Mouse (Mus musculus): ENCODE results near the gene Dab2ip. TPM values are rescaled to one million over a fixed set of nuclear protein-coding genes. Genes with fewer than 3 reads are reported as not detected.

Gene Dab2ip
- polyA plus RNA-seq, 1 experiment from 2014 or later = 42.4 TPM

GRCm38 (mm10) chr2:35746638-35747037 is 188.6 kb downstream of the Dab2ip start:
- ATAC-seq (ENCODE audit: low FRiP score, low TSS enrichment) = no peak
- H3K36me3 ChIP-seq (ENCODE audit: control insufficient read depth, insufficient read depth, low read length) = no peaks in the 10 kb centered on the region
- no peaks in the 10 kb centered on the region for H3K9me3 ChIP-seq (ENCODE audit: control insufficient read depth, low read length)
- peaks cover 5% of the 10 kb centered on the region; the same call in 1 of the 2 replicates for H3K4me1 ChIP-seq (ENCODE audit: control insufficient read depth, insufficient read depth, low read length)
- no peak overlapping the region for H3K27ac ChIP-seq (ENCODE audit: low read depth, low read length)
- H3K27me3 ChIP-seq (ENCODE audit: control insufficient read depth, insufficient read depth, low read length) = no peaks in the 10 kb centered on the region
- no peak overlapping the region for H3K9ac ChIP-seq (ENCODE audit: low read depth, low read length)
- H3K4me3 ChIP-seq (ENCODE audit: low read length) = no peak overlapping the region
- WGBS = 32% methylated on average over 6 of the region's 7 CpGs
- no peak overlapping the region for H3K4me2 ChIP-seq (replicated peaks; ENCODE audit: low read depth, low read length)

- Histone ChIP-seq H3K4me1 (ENCODE audit: control insufficient read depth, insufficient read depth, low read length) (peaks cover 5% of the 10 kb centered on the region; the same call in 1 of the 2 replicates), H3K27me3 (ENCODE audit: control insufficient read depth, insufficient read depth, low read length) (no peaks in the 10 kb centered on the region), H3K27ac (ENCODE audit: low read depth, low read length) (no peak overlapping the region), H3K36me3 (ENCODE audit: control insufficient read depth, insufficient read depth, low read length) (no peaks in the 10 kb centered on the region), H3K4me3 (ENCODE audit: low read length) (no peak overlapping the region), H3K4me2 (replicated peaks; ENCODE audit: low read depth, low read length) (no peak overlapping the region), H3K9me3 (ENCODE audit: control insufficient read depth, low read length) (no peaks in the 10 kb centered on the region), H3K9ac (ENCODE audit: low read depth, low read length) (no peak overlapping the region)
- ATAC-seq (ENCODE audit: low FRiP score, low TSS enrichment) = no peak
- WGBS = 72% methylated on average over 12 of the region's 12 CpGs
These were observed 189.4 kb downstream of the Dab2ip start for GRCm38 (mm10) chr2:35747371-35748035.

GRCm38 (mm10) chr2:35750533-35751141 is 192.6 kb downstream of the Dab2ip start:
- Histone ChIP-seq H3K9me3 (ENCODE audit: control insufficient read depth, low read length) (no peaks in the 10 kb centered on the region), H3K4me3 (ENCODE audit: low read length) (no peak overlapping the region), H3K36me3 (ENCODE audit: control insufficient read depth, insufficient read depth, low read length) (no peaks in the 10 kb centered on the region), H3K4me1 (ENCODE audit: control insufficient read depth, insufficient read depth, low read length) (peaks cover 5% of the 10 kb centered on the region; the same call in 1 of the 2 replicates), H3K27ac (ENCODE audit: low read depth, low read length) (no peak overlapping the region), H3K4me2 (replicated peaks; ENCODE audit: low read depth, low read length) (no peak overlapping the region), H3K9ac (ENCODE audit: low read depth, low read length) (no peak overlapping the region), H3K27me3 (ENCODE audit: control insufficient read depth, insufficient read depth, low read length) (no peaks in the 10 kb centered on the region)
- 33% methylated on average over 7 of the region's 7 CpGs for WGBS
- ATAC-seq (ENCODE audit: low FRiP score, low TSS enrichment) = 0 out of 2 replicates have a peak, but pooled peaks have one; percentile 48

- no peak for ATAC-seq (ENCODE audit: low FRiP score, low TSS enrichment)
- Histone ChIP-seq H3K4me2 (replicated peaks; ENCODE audit: low read depth, low read length) (no peak overlapping the region), H3K27ac (ENCODE audit: low read depth, low read length) (no peak overlapping the region), H3K36me3 (ENCODE audit: control insufficient read depth, insufficient read depth, low read length) (no peaks in the 10 kb centered on the region), H3K9me3 (ENCODE audit: control insufficient read depth, low read length) (no peaks in the 10 kb centered on the region), H3K4me1 (ENCODE audit: control insufficient read depth, insufficient read depth, low read length) (peaks cover 5% of the 10 kb centered on the region; the same call in 1 of the 2 replicates), H3K4me3 (ENCODE audit: low read length) (no peak overlapping the region), H3K27me3 (ENCODE audit: control insufficient read depth, insufficient read depth, low read length) (no peaks in the 10 kb centered on the region), H3K9ac (ENCODE audit: low read depth, low read length) (no peak overlapping the region)
- WGBS = 82% methylated on average over 18 of the region's 18 CpGs
These were observed 193.9 kb downstream of the Dab2ip start for GRCm38 (mm10) chr2:35751781-35752505.

- Histone ChIP-seq H3K36me3 (ENCODE audit: control insufficient read depth, insufficient read depth, low read length) (no peaks in the 10 kb centered on the region), H3K4me2 (replicated peaks; ENCODE audit: low read depth, low read length) (no peak overlapping the region), H3K4me3 (ENCODE audit: low read length) (no peak overlapping the region), H3K9ac (ENCODE audit: low read depth, low read length) (no peak overlapping the region), H3K4me1 (ENCODE audit: control insufficient read depth, insufficient read depth, low read length) (peaks cover under 1% of the 10 kb centered on the region; the same call in 1 of the 2 replicates), H3K9me3 (ENCODE audit: control insufficient read depth, low read length) (no peaks in the 10 kb centered on the region), H3K27me3 (ENCODE audit: control insufficient read depth, insufficient read depth, low read length) (no peaks in the 10 kb centered on the region), H3K27ac (ENCODE audit: low read depth, low read length) (no peak overlapping the region)
- ATAC-seq (ENCODE audit: low FRiP score, low TSS enrichment) = no peak
- WGBS = 67% methylated on average over 7 of the region's 7 CpGs
These were observed 198.4 kb downstream of the Dab2ip start for GRCm38 (mm10) chr2:35756467-35756866.

GRCm38 (mm10) chr2:35760352-35760751 is 202.3 kb downstream of the Dab2ip start:
- Histone ChIP-seq H3K27me3 (ENCODE audit: control insufficient read depth, insufficient read depth, low read length) (no peaks in the 10 kb centered on the region), H3K9me3 (ENCODE audit: control insufficient read depth, low read length) (no peaks in the 10 kb centered on the region), H3K27ac (ENCODE audit: low read depth, low read length) (no peak overlapping the region), H3K4me2 (replicated peaks; ENCODE audit: low read depth, low read length) (no peak overlapping the region), H3K4me1 (ENCODE audit: control insufficient read depth, insufficient read depth, low read length) (no peaks in the 10 kb centered on the region), H3K36me3 (ENCODE audit: control insufficient read depth, insufficient read depth, low read length) (no peaks in the 10 kb centered on the region), H3K4me3 (ENCODE audit: low read length) (no peak overlapping the region), H3K9ac (ENCODE audit: low read depth, low read length) (no peak overlapping the region)
- ATAC-seq (ENCODE audit: low FRiP score, low TSS enrichment) = no peak
- whole genome bisulfite sequencing = 62% methylated on average over 8 of the region's 8 CpGs

- no peaks in the 10 kb centered on the region for H3K4me1 ChIP-seq (ENCODE audit: control insufficient read depth, insufficient read depth, low read length)
- H3K9ac ChIP-seq (ENCODE audit: low read depth, low read length) = no peak overlapping the region
- ATAC-seq (ENCODE audit: low FRiP score, low TSS enrichment) = no peak
- no peak overlapping the region for H3K4me3 ChIP-seq (ENCODE audit: low read length)
- no peaks in the 10 kb centered on the region for H3K27me3 ChIP-seq (ENCODE audit: control insufficient read depth, insufficient read depth, low read length)
- H3K9me3 ChIP-seq (ENCODE audit: control insufficient read depth, low read length) = no peaks in the 10 kb centered on the region
- H3K36me3 ChIP-seq (ENCODE audit: control insufficient read depth, insufficient read depth, low read length) = no peaks in the 10 kb centered on the region
- H3K4me2 ChIP-seq (replicated peaks; ENCODE audit: low read depth, low read length) = no peak overlapping the region
- H3K27ac ChIP-seq (ENCODE audit: low read depth, low read length) = no peak overlapping the region
These were observed 202.8 kb downstream of the Dab2ip start for GRCm38 (mm10) chr2:35760867-35761266.

GRCm38 (mm10) chr2:35761458-35761857 is 203.4 kb downstream of the Dab2ip start:
- H3K9me3 ChIP-seq (ENCODE audit: control insufficient read depth, low read length) = no peaks in the 10 kb centered on the region
- no peak for ATAC-seq (ENCODE audit: low FRiP score, low TSS enrichment)
- no peak overlapping the region for H3K4me2 ChIP-seq (replicated peaks; ENCODE audit: low read depth, low read length)
- WGBS = 83% methylated on average over 5 of the region's 5 CpGs
- H3K9ac ChIP-seq (ENCODE audit: low read depth, low read length) = no peak overlapping the region
- H3K27ac ChIP-seq (ENCODE audit: low read depth, low read length) = no peak overlapping the region
- no peak overlapping the region for H3K4me3 ChIP-seq (ENCODE audit: low read length)
- H3K4me1 ChIP-seq (ENCODE audit: control insufficient read depth, insufficient read depth, low read length) = no peaks in the 10 kb centered on the region
- no peaks in the 10 kb centered on the region for H3K27me3 ChIP-seq (ENCODE audit: control insufficient read depth, insufficient read depth, low read length)
- no peaks in the 10 kb centered on the region for H3K36me3 ChIP-seq (ENCODE audit: control insufficient read depth, insufficient read depth, low read length)

GRCm38 (mm10) chr2:35763818-35764217 is 205.8 kb downstream of the Dab2ip start:
- Histone ChIP-seq H3K9ac (ENCODE audit: low read depth, low read length) (no peak overlapping the region), H3K27me3 (ENCODE audit: control insufficient read depth, insufficient read depth, low read length) (no peaks in the 10 kb centered on the region), H3K4me1 (ENCODE audit: control insufficient read depth, insufficient read depth, low read length) (no peaks in the 10 kb centered on the region), H3K4me2 (replicated peaks; ENCODE audit: low read depth, low read length) (no peak overlapping the region), H3K9me3 (ENCODE audit: control insufficient read depth, low read length) (no peaks in the 10 kb centered on the region), H3K27ac (ENCODE audit: low read depth, low read length) (no peak overlapping the region), H3K4me3 (ENCODE audit: low read length) (no peak overlapping the region), H3K36me3 (ENCODE audit: control insufficient read depth, insufficient read depth, low read length) (no peaks in the 10 kb centered on the region)
- no peak for ATAC-seq (ENCODE audit: low FRiP score, low TSS enrichment)
- WGBS = 91% methylated on average over 7 of the region's 7 CpGs

All from kidney, embryonic 14.5 days (tissue).